Mouse (Mus musculus) adrenal gland, postnatal 36 days (tissue): Measurements from ENCODE around the gene Ccdc8. TPM values are rescaled to one million over a fixed set of nuclear protein-coding genes. Genes with fewer than 3 reads are reported as not detected.

Experiments used
- DNase-seq, 2 experiments: peaks; one replicate each; pipeline ENCODE4 v3.0.0; 2021; ENCODE audit warnings: mixed read lengths in 1 of 2
- total RNA-seq, 2 experiments: library from RNA; stranded (reverse); gene quantifications; 2 replicates each; pipeline ENCODE4 v1.2.3; 2021

Ccdc8 gene
- total RNA-seq, 2 experiments from 2014 or later, result 19.2 to 28.1 TPM

- peak; percentile 57 to 73 for DNase-seq
These were observed 18.5 kb upstream of the Ccdc8 start for GRCm38 (mm10) chr7:16974018-16974417.

GRCm38 (mm10) chr7:16976298-16976697 is 16.2 kb upstream of the Ccdc8 start:
- no peak for DNase-seq

- no peak for DNase-seq
These were observed 14.3 kb upstream of the Ccdc8 start for GRCm38 (mm10) chr7:16978173-16978572.

GRCm38 (mm10) chr7:16978593-16978992 is 13.9 kb upstream of the Ccdc8 start:
- no peak for DNase-seq

- peak in 1 of 2 experiments; percentile 70 for DNase-seq
These were observed 12.2 kb upstream of the Ccdc8 start for GRCm38 (mm10) chr7:16980348-16980747.

GRCm38 (mm10) chr7:16982859-16983568 is 9.5 kb upstream of the Ccdc8 start, which contains the start of gene Gm42372:
TSS of gene Gm42372 (plus strand) at chr7:16983086.
- peak; percentile 60 to 70 for DNase-seq

- DNase-seq, result no peak
These were observed 4.9 kb upstream of the Ccdc8 start for GRCm38 (mm10) chr7:16987541-16988149.

GRCm38 (mm10) chr7:16988405-16988804 is 4.1 kb upstream of the Ccdc8 start:
- DNase-seq, result peak; percentile 44 to 69

GRCm38 (mm10) chr7:16990006-16990744 is 2.3 kb upstream of the Ccdc8 start:
- peak in 1 of 2 experiments; percentile 34 for DNase-seq

- peak; percentile 62 to 74 for DNase-seq
These were observed 642 bp upstream of the Ccdc8 start for GRCm38 (mm10) chr7:16991681-16992450.

- peak; percentile 91 to 94 for DNase-seq
These were observed 1.3 kb downstream of the Ccdc8 start for GRCm38 (mm10) chr7:16993651-16994399.

- DNase-seq, result peak in 1 of 2 experiments; percentile 25
These were observed 1.9 kb downstream of the Ccdc8 start for GRCm38 (mm10) chr7:16994400-16994799.

GRCm38 (mm10) chr7:16995345-16995744 is 2.8 kb downstream of the Ccdc8 start:
- peak in 1 of 2 experiments; percentile 27 for DNase-seq

- peak in 1 of 2 experiments; percentile 35 for DNase-seq
These were observed 6.7 kb downstream of the Ccdc8 start for GRCm38 (mm10) chr7:16999233-16999632.

GRCm38 (mm10) chr7:16999650-17000049 is 7.1 kb downstream of the Ccdc8 start:
- peak; percentile 86 to 87 for DNase-seq

- DNase-seq, result peak; percentile 80 to 87
These were observed 10.1 kb downstream of the Ccdc8 start for GRCm38 (mm10) chr7:17002375-17003195.

- DNase-seq, result peak in 1 of 2 experiments; percentile 39
These were observed 10.9 kb downstream of the Ccdc8 start for GRCm38 (mm10) chr7:17003230-17003960.

- no peak for DNase-seq
These were observed 12.2 kb downstream of the Ccdc8 start for GRCm38 (mm10) chr7:17004716-17005115.

- DNase-seq, result no peak
These were observed 14.8 kb downstream of the Ccdc8 start for GRCm38 (mm10) chr7:17007300-17007699.
